Mouse (Mus musculus) bone marrow macrophage, adult 2 months (primary cell): Measurements from ENCODE around the gene Zfp335.

ENCODE experiments used
- CTCF ChIP-seq: IDR thresholded peaks from 2 replicates; pipeline ENCODE4 v1.5.1; 2012; ENCODE audit warnings: low read depth, mild to moderate bottlenecking, low read length, moderate library complexity
- POLR2A ChIP-seq: IDR thresholded peaks from 2 replicates; pipeline ENCODE4 v1.6.1; 2012; ENCODE audit warnings: mild to moderate bottlenecking, low read depth, low read length, borderline replicate concordance

DNA sequence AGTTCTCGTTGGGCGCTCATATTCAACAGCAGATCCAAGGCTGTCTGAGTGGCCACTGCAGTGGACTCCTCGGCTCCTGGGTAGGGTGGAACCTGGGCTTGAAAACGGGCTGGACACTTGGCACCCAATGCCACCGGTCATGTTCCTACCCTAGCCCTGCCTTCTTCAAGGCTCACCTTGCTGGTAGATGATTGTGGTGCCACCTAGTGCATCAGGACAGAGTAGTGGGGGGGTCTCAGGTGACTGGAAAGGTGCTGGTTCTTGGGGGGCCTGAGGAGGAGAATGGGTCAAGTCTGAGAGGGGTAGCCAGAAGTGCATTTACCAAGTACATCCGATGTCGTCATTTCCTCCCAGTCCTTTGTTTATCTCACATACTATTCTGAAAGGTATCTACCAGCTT lies 13.5 kb downstream of the Zfp335 start:
- no peak for TF ChIP-seq CTCF
- TF ChIP-seq POLR2A: no peak
